12 mouse cellular contexts compared by ENCODE assay signal in genomic region chr2:170836862-170837261, GRCm38 (mm10).
DNase-seq lines count a peak whose midpoint lies in the region; ATAC-seq lines count a peak whose summit lies in the region.
"Had no signal": no experiment of that assay in that cellular context is flagged by ENCODE, and none has a peak within 500 bp of the region (broad histone marks: within the 10 kb centered on the region; RNA-seq: fewer than 3 reads in every experiment).

No protein-coding gene starts in this region.

- H3K9ac ChIP-seq in forebrain, embryonic 13.5 days = no peak overlapping the region
- H3K9ac ChIP-seq in hindbrain, embryonic 15.5 days = no peak overlapping the region
- H3K9ac ChIP-seq: kidney, embryonic 15.5 days; limb, embryonic 12.5 days had no signal

- H3K27me3 ChIP-seq in forebrain, embryonic 13.5 days = 0 out of 2 replicates have a peak, but pooled peaks cover 3% of the 10 kb centered on the region
- H3K27me3 ChIP-seq in hindbrain, embryonic 15.5 days = no peaks in the 10 kb centered on the region
- H3K27me3 ChIP-seq: kidney, embryonic 15.5 days; limb, embryonic 12.5 days had no signal

- intact Hi-C loops in left cerebral cortex, postnatal 14 days (cut with DNase I) = no loop called here

- WGBS in forebrain, embryonic 13.5 days = 15% methylated on average over 10 of the region's 10 CpGs
- 21% methylated on average over 10 of the region's 10 CpGs for WGBS in hindbrain, embryonic 15.5 days

- H3K9me3 ChIP-seq in forebrain, embryonic 13.5 days (replicated peaks) = no peaks in the 10 kb centered on the region
- no peaks in the 10 kb centered on the region for H3K9me3 ChIP-seq in hindbrain, embryonic 15.5 days
- H3K9me3 ChIP-seq: kidney, embryonic 15.5 days; limb, embryonic 12.5 days had no signal

- H3K27ac ChIP-seq in forebrain, embryonic 13.5 days = peak overlapping the region; percentile 83
- peak overlapping the region; percentile 46; the same call in 1 of the 2 replicates for H3K27ac ChIP-seq in hindbrain, embryonic 15.5 days (replicated peaks)
- H3K27ac ChIP-seq: kidney, embryonic 15.5 days; limb, embryonic 12.5 days had no signal

- peaks cover 40% of the 10 kb centered on the region for H3K4me1 ChIP-seq in forebrain, embryonic 13.5 days
- peaks cover 25% of the 10 kb centered on the region for H3K4me1 ChIP-seq in hindbrain, embryonic 15.5 days (replicated peaks)

- ATAC-seq in forebrain, embryonic 13.5 days = peak; percentile 75
- peak; percentile 49; the same call in 1 of the 2 replicates for ATAC-seq in hindbrain, embryonic 15.5 days (ENCODE audit: low FRiP score, low read depth)
- ATAC-seq in megakaryocyte-erythroid progenitor cell, adult 5-6 weeks (replicated peaks; ENCODE audit: low FRiP score, low TSS enrichment, poor library complexity, severe bottlenecking) = no peak

- H3K4me3 ChIP-seq in forebrain, embryonic 13.5 days = no peak overlapping the region
- H3K4me3 ChIP-seq in hindbrain, embryonic 15.5 days = no peak overlapping the region
- H3K4me3 ChIP-seq: kidney, embryonic 15.5 days; limb, embryonic 12.5 days had no signal

- H3K36me3 ChIP-seq in forebrain, embryonic 13.5 days (ENCODE audit: poor library complexity, severe bottlenecking) = no peaks in the 10 kb centered on the region
- H3K36me3 ChIP-seq in hindbrain, embryonic 15.5 days = no peaks in the 10 kb centered on the region
- H3K36me3 ChIP-seq: kidney, embryonic 15.5 days; limb, embryonic 12.5 days had no signal

- peak; percentile 27 for DNase-seq in ovary, postnatal 14 days (ENCODE audit: low spot score)
- no peak for DNase-seq in ovary, postnatal 36 days (ENCODE audit: low spot score)
- DNase-seq in retina, postnatal 1 day = peak; percentile 27
- DNase-seq in left cerebral cortex, postnatal 14 days (ENCODE audit: low spot score in 2 of 2) = no peak
- no peak for DNase-seq in layer of hippocampus, adult 9-11 months
- DNase-seq: gastrocnemius, postnatal 25 days; lung, postnatal 10 days had no signal

- H3K4me2 ChIP-seq in forebrain, embryonic 13.5 days = peak overlapping the region; percentile 3; the same call in 1 of the 2 replicates
- no peak overlapping the region for H3K4me2 ChIP-seq in hindbrain, embryonic 15.5 days
- H3K4me2 ChIP-seq: kidney, embryonic 15.5 days; limb, embryonic 12.5 days had no signal

Comparison
In these comparisons a context has a peak if more than half of its experiments do, and no peak if none do; other contexts are left out.
1. DNase-seq: peak in ovary, postnatal 14 days (single experiment) and retina, postnatal 1 day (single experiment); none in ovary, postnatal 36 days (single experiment), left cerebral cortex, postnatal 14 days (0 of 2) and layer of hippocampus, adult 9-11 months (single experiment).